Mouse (Mus musculus) forebrain, embryonic 16.5 days (tissue): ENCODE results near the gene Tm4sf4. TPM values are rescaled to one million over a fixed set of nuclear protein-coding genes. Genes with fewer than 3 reads are reported as not detected.

ENCODE experiments used
- polyA plus RNA-seq: library from polyadenylated mRNA; unstranded; fragments of >200 nt; fragmentation: Nextera tagmentation; extraction: Ambion mirVana; gene quantifications from 2 replicates; pipeline ENCODE4 v1.2.1, GENCODE M21; 2015

Tm4sf4 gene
- polyA plus RNA-seq, 1 experiment from 2014 or later, result not detected

Other genes with a start within 250 kb of the Tm4sf4 start
- gene Tm4sf1, start 123.3 kb upstream of the Tm4sf4 start, polyA plus RNA-seq, result 17.6 and 20.2 TPM in 2 replicates
- 9.9 and 12.3 TPM in 2 replicates for gene Wwtr1, start 150.6 kb downstream of the Tm4sf4 start, polyA plus RNA-seq
- gene Commd2, start 226.4 kb downstream of the Tm4sf4 start, polyA plus RNA-seq, result 69.9 and 81.0 TPM in 2 replicates